Mouse (Mus musculus) v-Abl transformed pro-B cells (cell line): Measurements from ENCODE around the gene Klhdc2.

ENCODE experiments used
- in situ Hi-C, 2 experiments: fragments of 400-800 bp; cut with MboI; formaldehyde crosslinking; loops; one replicate each; pipeline ENCODE4 v1.15.1; 2025; ENCODE audit not compliant: unreplicated experiment in 2 of 2

The Klhdc2 gene

GRCm38 (mm10) chr12:69296511-69297410, at the start of gene Klhdc2:
TSS of gene Klhdc2 (plus strand) at chr12:69296681.
- in situ Hi-C loops = loop anchor here (5.0 kb wide), 3 partner anchors 54 to 84 kb away; partner anchors contain the start of genes Klhdc1 (in 1 of the 2) and Pole2 (in 1 of the 2)

- in situ Hi-C loops = no loop called here
Observed at GRCm38 (mm10) chr12:69249766-69250165, 46.7 kb upstream of the Klhdc2 start.

GRCm38 (mm10) chr12:69250756-69251155, 45.7 kb upstream of the Klhdc2 start:
- in situ Hi-C loops = no loop called here

GRCm38 (mm10) chr12:69253806-69254205, 42.7 kb upstream of the Klhdc2 start:
- in situ Hi-C loops = no loop called here

- in situ Hi-C loops = no loop called here
Observed at GRCm38 (mm10) chr12:69257836-69258235, 38.6 kb upstream of the Klhdc2 start.

GRCm38 (mm10) chr12:69262251-69262650, 34.2 kb upstream of the Klhdc2 start:
- in situ Hi-C loops = no loop called here

GRCm38 (mm10) chr12:69265031-69265430, 31.4 kb upstream of the Klhdc2 start:
- in situ Hi-C loops = no loop called here

GRCm38 (mm10) chr12:69267956-69268632, 28.4 kb upstream of the Klhdc2 start:
- in situ Hi-C loops = no loop called here

- in situ Hi-C loops = no loop called here
Observed at GRCm38 (mm10) chr12:69268956-69269355, 27.5 kb upstream of the Klhdc2 start.

GRCm38 (mm10) chr12:69279931-69280469, 16.5 kb upstream of the Klhdc2 start:
- in situ Hi-C loops = no loop called here

- in situ Hi-C loops = no loop called here
Observed at GRCm38 (mm10) chr12:69280915-69281314, 15.6 kb upstream of the Klhdc2 start.

- in situ Hi-C loops = no loop called here
Observed at GRCm38 (mm10) chr12:69283146-69283545, 13.3 kb upstream of the Klhdc2 start.

GRCm38 (mm10) chr12:69287535-69287934, 8.9 kb upstream of the Klhdc2 start:
- in situ Hi-C loops = no loop called here

GRCm38 (mm10) chr12:69288699-69289098, 7.8 kb upstream of the Klhdc2 start:
- in situ Hi-C loops = no loop called here

- in situ Hi-C loops = no loop called here
Observed at GRCm38 (mm10) chr12:69292401-69292800, 4.1 kb upstream of the Klhdc2 start.

GRCm38 (mm10) chr12:69293815-69294214, 2.7 kb upstream of the Klhdc2 start:
- in situ Hi-C loops = no loop called here

GRCm38 (mm10) chr12:69294936-69295335, 1.5 kb upstream of the Klhdc2 start:
- in situ Hi-C loops = loop anchor here (5.0 kb wide), 3 partner anchors 53 to 83 kb away; partner anchors contain the start of genes Klhdc1 (in 1 of the 2) and Pole2 (in 1 of the 2)

- in situ Hi-C loops = loop anchor here (5.0 kb wide), 3 partner anchors 53 to 83 kb away; partner anchors contain the start of genes Klhdc1 (in 1 of the 2) and Pole2 (in 1 of the 2)
Observed at GRCm38 (mm10) chr12:69295651-69296050, 830 bp upstream of the Klhdc2 start.

GRCm38 (mm10) chr12:69297411-69298150, 1.1 kb downstream of the Klhdc2 start:
- in situ Hi-C loops = loop anchor here (5.0 kb wide), 3 partner anchors 55 to 85 kb away; partner anchors contain the start of genes Klhdc1 (in 1 of the 2) and Pole2 (in 1 of the 2)

- in situ Hi-C loops = loop anchor here (5.0 kb wide), 3 partner anchors 56 to 86 kb away; partner anchors contain the start of genes Klhdc1 (in 1 of the 2) and Pole2 (in 1 of the 2)
Observed at GRCm38 (mm10) chr12:69298281-69298680, 1.8 kb downstream of the Klhdc2 start.
